Mouse (Mus musculus) stomach, embryonic 14.5 days (tissue): ENCODE measurements around the gene Chordc1. TPM values are rescaled to one million over a fixed set of nuclear protein-coding genes. Genes with fewer than 3 reads are reported as not detected.
A peak's percentile ranks its signal among the peaks of the same experiment; 100 is the strongest.
"Not testable (repeated sequence)": the region's sequence is repeated elsewhere in the genome, so short reads cannot be mapped to it uniquely, and the experiment has no call there.

Experiments
- ATAC-seq: fragments of 200-750 bp; cut with Nextera tagmentation; 2 replicates; pipeline ENCODE4 v1.8.0; 2017; ENCODE audit warnings: low read depth, moderate TSS enrichment; ENCODE audit not compliant: insufficient number of reproducible peaks, insufficient read depth, low FRiP score
- H3K27ac ChIP-seq: fragments of 300-500 bp; sonication (generic); 2 replicates; pipeline ENCODE4 v1.5.1; 2014; ENCODE audit warnings: mild to moderate bottlenecking, low read length, moderate library complexity, mixed read lengths
- H3K27me3 ChIP-seq: fragments of 300-500 bp; sonication (generic); 2 replicates; pipeline ENCODE4 v1.6.1; 2014; ENCODE audit warnings: low read length, control low read depth, mixed read lengths; ENCODE audit not compliant: control insufficient read depth, insufficient read depth
- H3K36me3 ChIP-seq: fragments of 300-500 bp; sonication (generic); 2 replicates; pipeline ENCODE4 v1.6.1; 2014; ENCODE audit warnings: mild to moderate bottlenecking, control low read depth, low read length, moderate library complexity, mixed read lengths; ENCODE audit not compliant: control insufficient read depth, insufficient read depth
- H3K4me1 ChIP-seq: fragments of 300-500 bp; sonication (generic); 2 replicates; pipeline ENCODE4 v1.6.1; 2014; ENCODE audit warnings: low read length, control low read depth, mixed read lengths; ENCODE audit not compliant: control insufficient read depth, insufficient read depth
- H3K4me2 ChIP-seq: fragments of 300-500 bp; sonication (generic); replicated peaks from 2 replicates; pipeline ENCODE4 v1.6.1; 2014; ENCODE audit warnings: low read depth, low read length, control low read depth
- H3K4me3 ChIP-seq: fragments of 300-500 bp; sonication (generic); 2 replicates; pipeline ENCODE4 v1.5.1; 2014; ENCODE audit warnings: low read depth, low read length, control low read depth
- H3K9ac ChIP-seq: fragments of 300-500 bp; sonication (generic); replicated peaks from 2 replicates; pipeline ENCODE4 v1.6.1; 2014; ENCODE audit warnings: low read depth, mild to moderate bottlenecking, control low read depth, low read length, moderate library complexity, mixed read lengths
- H3K9me3 ChIP-seq: fragments of 300-500 bp; sonication (generic); 2 replicates; pipeline ENCODE4 v1.6.1; 2016; ENCODE audit warnings: low read depth, low read length, control low read depth; ENCODE audit not compliant: control insufficient read depth
- WGBS: fragments of 180-500 bp; shearing (Covaris S2); extraction: QIAGEN DNeasy Blood & Tissue Kit; methylation state at CpG from one replicate; pipeline ENCODE4 v1.1.7; 2014; 5-methylcytosine and 5-hydroxymethylcytosine counted together
- polyA plus RNA-seq: library from polyadenylated mRNA; unstranded; fragments of >200 nt; fragmentation: Nextera tagmentation; extraction: Ambion mirVana; gene quantifications from 2 replicates; pipeline ENCODE4 v1.2.1, GENCODE M21; 2014

Chordc1 gene
- 98.5 and 107 TPM in 2 replicates for polyA plus RNA-seq

GRCm38 (mm10) chr9:18291571-18292429 is at the start of gene Chordc1:
Chordc1 (plus strand) TSS chr9:18292125.
- H3K4me2 ChIP-seq, result peak within 1 kb of the TSS; percentile 62
- no peaks in the 10 kb centered on the region for H3K27me3 ChIP-seq
- H3K4me1 ChIP-seq, result peaks cover 4% of the 10 kb centered on the region; the same call in 1 of the 2 replicates
- H3K27ac ChIP-seq, result peak within 1 kb of the TSS; percentile 75
- peak within 1 kb of the TSS; percentile 95 for H3K9ac ChIP-seq
- no peaks in the 10 kb centered on the region; the same call in 1 of the 2 replicates for H3K36me3 ChIP-seq
- 3% methylated on average over 49 of the region's 49 CpGs for WGBS
- ATAC-seq, result peak; percentile 100
- peak within 1 kb of the TSS; percentile 95 for H3K4me3 ChIP-seq
- H3K9me3 ChIP-seq, result no peaks in the 10 kb centered on the region

- H3K4me3 ChIP-seq, result no peak overlapping the region
- no peaks in the 10 kb centered on the region for H3K9me3 ChIP-seq
- H3K9ac ChIP-seq, result no peak overlapping the region
- no peaks in the 10 kb centered on the region for H3K4me1 ChIP-seq
- no peaks in the 10 kb centered on the region for H3K27me3 ChIP-seq
- no peaks in the 10 kb centered on the region for H3K36me3 ChIP-seq
- no peak overlapping the region for H3K27ac ChIP-seq
- no peak overlapping the region for H3K4me2 ChIP-seq
- WGBS, result 90% methylated on average over 1 of the region's 1 CpGs
- ATAC-seq, result no peak
Observed at GRCm38 (mm10) chr9:18275901-18276300, 16.0 kb upstream of the Chordc1 start.

GRCm38 (mm10) chr9:18276844-18277243 is 15.1 kb upstream of the Chordc1 start:
- Histone ChIP-seq H3K4me3 (no peak overlapping the region), H3K36me3 (no peaks in the 10 kb centered on the region), H3K9ac (no peak overlapping the region), H3K4me2 (no peak overlapping the region), H3K27me3 (no peaks in the 10 kb centered on the region), H3K9me3 (no peaks in the 10 kb centered on the region), H3K4me1 (no peaks in the 10 kb centered on the region), H3K27ac (no peak overlapping the region)
- ATAC-seq, result no peak
- WGBS, result 44% methylated on average over 2 of the region's 2 CpGs

GRCm38 (mm10) chr9:18277497-18277896 is 14.4 kb upstream of the Chordc1 start:
- Histone ChIP-seq H3K4me2 (no peak overlapping the region), H3K27me3 (no peaks in the 10 kb centered on the region), H3K4me1 (no peaks in the 10 kb centered on the region), H3K27ac (no peak overlapping the region), H3K36me3 (no peaks in the 10 kb centered on the region), H3K9me3 (no peaks in the 10 kb centered on the region), H3K9ac (no peak overlapping the region), H3K4me3 (no peak overlapping the region)
- ATAC-seq, result no peak
- 46% methylated on average over 1 of the region's 1 CpGs for WGBS

GRCm38 (mm10) chr9:18278693-18279092 is 13.2 kb upstream of the Chordc1 start:
- not testable (repeated sequence) for H3K36me3 ChIP-seq, H3K4me1 ChIP-seq, H3K9me3 ChIP-seq, H3K9ac ChIP-seq, H3K27ac ChIP-seq, H3K4me2 ChIP-seq, H3K4me3 ChIP-seq, H3K27me3 ChIP-seq, ATAC-seq
- WGBS, result 27% methylated on average over 5 of the region's 5 CpGs

GRCm38 (mm10) chr9:18292443-18292922 is 558 bp downstream of the Chordc1 start:
- Histone ChIP-seq H3K9me3 (no peaks in the 10 kb centered on the region), H3K4me3 (peak overlapping the region; percentile 95), H3K4me1 (peaks cover 4% of the 10 kb centered on the region; the same call in 1 of the 2 replicates), H3K9ac (peak overlapping the region; percentile 95), H3K27me3 (no peaks in the 10 kb centered on the region), H3K36me3 (no peaks in the 10 kb centered on the region; the same call in 1 of the 2 replicates), H3K27ac (peak overlapping the region; percentile 75), H3K4me2 (peak overlapping the region; percentile 62)
- no peak; the same call in 1 of the 2 replicates for ATAC-seq
- 1% methylated on average over 24 of the region's 24 CpGs for WGBS

- Histone ChIP-seq H3K4me3 (peak overlapping the region; percentile 95), H3K27me3 (no peaks in the 10 kb centered on the region), H3K4me1 (peaks cover 4% of the 10 kb centered on the region; the same call in 1 of the 2 replicates), H3K36me3 (peaks cover 3% of the 10 kb centered on the region), H3K27ac (no peak overlapping the region), H3K9ac (peak overlapping the region; percentile 95), H3K4me2 (peak overlapping the region; percentile 62), H3K9me3 (no peaks in the 10 kb centered on the region)
- ATAC-seq, result no peak
- 34% methylated on average over 6 of the region's 6 CpGs for WGBS
Observed at GRCm38 (mm10) chr9:18293026-18293781, 1.3 kb downstream of the Chordc1 start.

- Histone ChIP-seq H3K36me3 (peaks cover 23% of the 10 kb centered on the region), H3K4me3 (no peak overlapping the region), H3K9me3 (no peaks in the 10 kb centered on the region), H3K27ac (no peak overlapping the region), H3K4me2 (no peak overlapping the region), H3K9ac (no peak overlapping the region), H3K27me3 (no peaks in the 10 kb centered on the region), H3K4me1 (peaks cover 1% of the 10 kb centered on the region; the same call in 1 of the 2 replicates)
- 89% methylated on average over 6 of the region's 6 CpGs for WGBS
- ATAC-seq, result no peak
Observed at GRCm38 (mm10) chr9:18298301-18298700, 6.4 kb downstream of the Chordc1 start.
